Mouse (Mus musculus) large intestine, adult 2 months (tissue): Measurements from ENCODE around the gene Tmem190. TPM values are rescaled to one million over a fixed set of nuclear protein-coding genes. Genes with fewer than 3 reads are reported as not detected.
A peak's percentile ranks its signal among the peaks of the same experiment; 100 is the strongest.
"Not testable (repeated sequence)": the region's sequence is repeated elsewhere in the genome, so short reads cannot be mapped to it uniquely, and the experiment has no call there.

ENCODE experiments used
- DNase-seq: peaks from one replicate; pipeline ENCODE4 v3.0.0-alpha.2; 2012; ENCODE audit warnings: low read depth, low spot score
- WGBS: fragments of 180-500 bp; shearing (Covaris S2); methylation state at CpG from one replicate; pipeline ENCODE4 v1.1.7; 2018; 5-methylcytosine and 5-hydroxymethylcytosine counted together
- polyA plus RNA-seq: library from polyadenylated mRNA; depleted of rRNA; stranded (reverse); fragments of >200 nt; gene quantifications from 2 replicates; pipeline ENCODE4 v1.2.3, GENCODE M21; 2012

The Tmem190 gene
- polyA plus RNA-seq, 1 experiment: not detected

DNA sequence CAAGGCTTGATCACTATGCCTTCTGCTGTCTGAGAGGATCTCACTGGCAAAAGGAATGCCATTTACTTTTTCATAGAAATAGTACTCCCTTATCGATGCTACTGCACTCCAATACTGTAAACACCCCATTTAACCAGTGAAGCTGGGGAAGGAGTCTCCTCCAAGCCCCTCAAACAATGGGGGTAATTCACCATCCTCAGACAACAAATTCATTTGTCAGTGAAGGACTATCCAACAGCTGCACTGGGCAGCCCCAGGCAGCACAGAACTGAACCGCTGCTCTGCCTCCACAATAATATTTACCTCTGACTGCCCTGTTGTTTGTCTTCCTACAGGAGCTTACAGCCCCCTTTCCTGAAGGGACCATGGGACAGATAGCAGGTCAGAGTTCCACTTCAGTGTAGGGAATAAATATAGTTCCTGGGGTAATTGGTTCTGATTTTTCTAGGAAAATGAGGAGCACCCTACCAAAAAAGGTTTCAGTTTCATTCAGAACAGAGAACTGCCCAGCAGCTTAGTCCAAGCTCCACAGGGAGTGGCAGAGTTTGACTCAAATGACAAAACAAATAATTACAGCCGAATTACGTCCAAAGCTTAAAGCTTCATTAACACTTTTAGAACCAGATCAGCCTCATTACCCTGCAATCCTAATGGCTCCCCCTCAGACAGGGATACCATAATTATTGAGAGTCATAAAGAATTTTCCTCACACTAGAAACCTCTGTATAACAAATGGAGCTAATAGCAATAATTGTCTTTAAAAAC is 17.6 kb upstream of the Tmem190 start:
- no peak for DNase-seq
- 10% methylated on average over 4 of the region's 4 CpGs for WGBS

DNA sequence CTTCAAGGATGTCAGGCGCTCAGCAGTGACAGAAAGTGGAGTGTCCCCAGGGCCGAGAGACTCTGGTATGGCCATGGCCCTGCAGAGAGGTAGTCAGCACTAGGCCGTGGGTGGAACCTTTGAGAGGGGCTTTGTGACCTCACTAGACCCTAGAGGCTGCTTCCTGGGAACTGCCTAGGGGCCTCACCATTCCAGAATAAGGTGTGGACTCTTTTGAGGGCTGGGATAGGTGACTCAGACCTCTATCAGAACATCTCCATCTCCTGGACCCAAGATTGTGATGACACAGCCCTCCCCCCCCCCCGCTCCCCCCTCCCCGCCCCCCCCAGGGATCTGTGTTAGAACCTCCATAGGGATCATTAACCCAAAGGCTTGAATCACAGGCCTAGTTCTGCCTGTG is 11.5 kb upstream of the Tmem190 start, which contains the start of gene Fam71e2:
Gene Fam71e2 (minus strand): TSS at position 101 of the 400 bp plus-strand sequence.
- no peak for DNase-seq
- WGBS: 65% methylated on average over 5 of the region's 5 CpGs

DNA sequence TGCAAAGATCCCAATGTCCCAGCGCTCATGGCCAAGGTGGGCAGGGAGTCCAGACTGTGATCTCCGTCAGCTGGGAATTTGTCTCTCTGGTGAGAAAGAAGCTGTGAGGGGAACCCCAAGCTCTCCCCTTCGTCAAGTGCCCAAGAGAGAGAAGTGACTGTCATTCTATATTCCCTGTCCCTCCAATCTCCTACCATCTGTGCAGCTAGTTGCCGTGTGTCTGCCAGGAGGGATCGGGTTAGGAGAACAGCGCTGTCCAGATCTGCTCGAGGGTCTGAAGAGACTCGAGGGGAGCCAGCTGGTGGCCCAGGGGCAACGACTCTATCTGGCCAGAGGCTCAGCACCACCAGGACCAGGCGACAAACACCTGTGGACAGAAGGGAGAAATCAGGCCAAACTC is 6.6 kb upstream of the Tmem190 start:
- WGBS: 49% methylated on average over 10 of the region's 10 CpGs
- DNase-seq: no peak

DNA sequence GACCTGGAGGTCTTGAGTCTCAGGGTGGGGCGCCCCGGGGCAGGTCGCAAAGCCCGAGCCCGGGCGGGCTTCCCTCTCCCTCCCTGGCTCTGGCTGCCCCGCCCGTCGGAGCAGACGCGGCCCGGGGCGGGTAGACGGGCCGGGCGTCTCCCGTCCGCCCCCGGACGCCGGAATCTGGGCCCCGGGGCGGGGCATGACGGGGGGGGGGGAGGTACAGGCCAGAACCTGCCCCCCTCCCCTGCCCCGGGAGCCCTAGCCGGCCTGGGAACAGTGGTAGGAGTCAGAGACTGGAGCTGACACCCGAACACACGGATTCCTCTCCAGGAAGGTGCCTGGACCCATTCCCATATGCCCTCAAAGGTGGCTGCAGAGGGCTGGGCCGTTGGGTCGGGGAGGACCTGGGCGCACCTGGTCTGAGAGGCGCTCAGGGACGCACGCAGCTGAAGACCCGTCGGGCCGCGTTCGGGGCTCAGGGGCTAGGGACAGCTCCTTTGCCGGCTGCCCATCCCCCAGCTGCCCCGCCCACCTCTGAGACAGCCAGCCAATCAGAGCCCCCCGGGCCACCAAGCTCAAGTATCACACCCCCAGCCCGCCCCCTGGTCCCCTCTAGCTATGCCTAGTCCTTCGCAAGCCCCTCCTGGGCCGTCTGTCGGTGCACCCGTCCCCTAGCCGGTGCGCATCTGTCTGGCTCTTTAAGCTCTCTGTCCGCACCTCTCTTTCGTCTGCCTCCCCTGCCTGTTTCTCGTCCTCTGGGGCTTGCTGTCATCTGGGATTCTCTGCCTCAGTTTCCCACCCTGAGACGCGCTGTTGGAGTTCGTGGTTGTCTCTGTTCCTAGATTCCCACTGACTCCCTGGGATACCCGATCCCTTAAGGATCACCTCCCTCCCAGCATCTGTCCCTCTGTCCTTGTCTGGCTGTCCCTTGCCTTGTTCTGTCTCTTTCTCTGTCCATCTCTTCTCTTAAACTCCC is 5.6 kb upstream of the Tmem190 start:
- DNase-seq: no peak
- 2% methylated on average over 53 of the region's 56 CpGs for WGBS

DNA sequence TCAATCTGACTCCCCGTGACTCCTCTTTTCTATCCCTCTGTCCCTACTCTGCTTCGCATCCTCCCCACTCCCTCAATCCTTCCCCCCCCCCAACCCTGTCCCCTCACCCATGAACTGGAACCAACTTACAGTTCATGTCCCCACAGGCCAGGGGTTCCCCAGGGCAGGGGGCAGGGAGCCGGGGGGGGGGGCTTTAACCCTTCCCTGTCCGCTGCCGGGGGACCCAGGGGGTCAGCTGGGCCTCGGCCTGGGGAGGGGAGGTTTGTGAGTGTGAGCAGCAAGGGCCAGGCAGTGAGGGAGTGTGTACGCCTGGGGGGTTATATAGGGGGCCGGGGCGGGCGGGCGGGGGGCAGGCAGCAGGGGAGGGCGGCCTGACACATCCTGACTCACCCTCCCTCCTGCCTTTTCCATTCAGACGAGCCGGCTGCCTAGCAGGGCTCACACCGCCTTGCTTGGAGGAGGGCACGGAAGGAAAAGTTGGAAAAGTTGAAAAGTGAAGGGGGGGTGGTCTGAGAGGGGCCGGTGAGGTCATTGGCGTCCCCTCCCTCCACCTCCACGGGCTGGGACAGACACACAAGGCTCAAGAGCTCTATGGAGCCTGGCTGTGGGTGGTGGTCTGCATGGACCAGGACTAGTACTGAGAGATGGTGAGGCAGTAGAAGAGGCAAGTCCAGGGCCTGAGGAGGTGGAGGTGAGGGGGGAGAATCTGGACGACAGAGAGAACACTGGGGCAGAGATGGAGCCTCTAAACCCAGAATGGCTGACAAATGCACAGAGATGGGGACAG is 4.7 kb upstream of the Tmem190 start:
- no peak for DNase-seq
- 15% methylated on average over 20 of the region's 20 CpGs for WGBS

DNA sequence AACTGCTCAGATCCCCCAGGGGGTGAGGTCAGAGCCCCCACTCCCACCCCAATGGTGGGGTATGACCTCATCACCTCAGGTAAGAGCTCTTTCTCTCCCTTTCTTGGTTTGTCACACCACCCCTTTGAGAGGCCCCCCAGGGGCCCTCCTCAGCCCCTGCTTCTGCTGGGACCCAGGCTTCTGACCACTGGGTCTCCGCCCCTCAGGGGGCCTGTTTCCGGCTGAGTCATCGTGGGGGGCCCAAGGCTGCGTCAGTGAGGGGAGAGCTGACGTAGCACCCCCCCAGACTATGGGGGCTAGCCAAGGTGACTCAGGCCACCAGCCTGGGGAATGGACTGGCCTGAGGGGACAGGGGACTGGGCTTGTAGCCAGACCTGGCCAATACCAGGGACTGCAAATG is 2.8 kb upstream of the Tmem190 start:
- WGBS: 28% methylated on average over 5 of the region's 5 CpGs
- no peak for DNase-seq

DNA sequence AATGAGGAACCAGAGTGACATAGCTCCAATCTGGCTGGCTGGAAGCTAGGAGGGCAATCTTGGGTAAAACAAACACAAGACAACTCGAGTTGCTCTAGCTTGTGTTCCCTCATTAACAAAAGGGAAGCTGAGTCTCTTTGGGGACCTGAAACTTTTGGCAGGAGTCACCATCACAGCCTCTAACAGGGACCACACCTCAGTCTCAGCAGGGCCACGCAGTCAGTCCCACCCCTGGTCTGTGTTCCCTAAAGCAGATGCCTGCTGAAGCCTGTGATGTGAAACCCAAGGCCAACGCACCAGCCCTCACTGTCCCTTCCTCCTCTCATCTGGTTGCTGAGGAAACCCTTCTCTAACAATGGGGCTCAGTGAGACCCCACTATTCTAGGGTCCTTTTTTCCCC is 607 bp upstream of the Tmem190 start:
- 38% methylated on average over 3 of the region's 3 CpGs for WGBS
- DNase-seq: no peak

DNA sequence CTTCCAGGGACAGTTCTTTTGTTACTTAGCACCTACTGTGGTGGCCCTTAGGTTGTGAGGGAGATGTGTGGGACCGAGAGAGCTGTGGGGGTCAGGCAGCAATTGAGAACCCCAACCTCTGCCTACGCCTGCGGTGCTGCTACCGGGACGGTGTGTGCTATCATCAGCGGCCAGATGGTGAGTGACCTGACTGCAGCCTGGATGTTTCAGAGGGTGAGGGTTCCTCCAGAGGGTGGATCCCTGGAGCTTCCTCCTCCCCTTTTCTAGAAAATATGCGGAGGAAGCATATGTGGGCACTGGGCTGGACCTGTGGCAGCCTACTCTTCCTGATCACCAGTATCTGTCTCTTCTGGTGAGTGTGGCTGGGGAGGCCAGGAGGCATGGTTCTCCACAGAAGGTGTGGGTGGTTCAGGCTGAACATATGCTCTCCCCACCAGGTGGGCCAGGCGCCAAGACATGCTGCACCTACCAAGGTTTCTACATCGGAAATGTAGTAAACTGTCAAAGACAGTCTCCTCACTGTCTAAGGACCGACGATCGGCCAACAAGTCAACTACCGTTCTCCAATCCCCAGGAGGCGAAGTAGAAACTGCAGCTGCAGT is 1.0 kb downstream of the Tmem190 start:
- DNase-seq: no peak

DNA sequence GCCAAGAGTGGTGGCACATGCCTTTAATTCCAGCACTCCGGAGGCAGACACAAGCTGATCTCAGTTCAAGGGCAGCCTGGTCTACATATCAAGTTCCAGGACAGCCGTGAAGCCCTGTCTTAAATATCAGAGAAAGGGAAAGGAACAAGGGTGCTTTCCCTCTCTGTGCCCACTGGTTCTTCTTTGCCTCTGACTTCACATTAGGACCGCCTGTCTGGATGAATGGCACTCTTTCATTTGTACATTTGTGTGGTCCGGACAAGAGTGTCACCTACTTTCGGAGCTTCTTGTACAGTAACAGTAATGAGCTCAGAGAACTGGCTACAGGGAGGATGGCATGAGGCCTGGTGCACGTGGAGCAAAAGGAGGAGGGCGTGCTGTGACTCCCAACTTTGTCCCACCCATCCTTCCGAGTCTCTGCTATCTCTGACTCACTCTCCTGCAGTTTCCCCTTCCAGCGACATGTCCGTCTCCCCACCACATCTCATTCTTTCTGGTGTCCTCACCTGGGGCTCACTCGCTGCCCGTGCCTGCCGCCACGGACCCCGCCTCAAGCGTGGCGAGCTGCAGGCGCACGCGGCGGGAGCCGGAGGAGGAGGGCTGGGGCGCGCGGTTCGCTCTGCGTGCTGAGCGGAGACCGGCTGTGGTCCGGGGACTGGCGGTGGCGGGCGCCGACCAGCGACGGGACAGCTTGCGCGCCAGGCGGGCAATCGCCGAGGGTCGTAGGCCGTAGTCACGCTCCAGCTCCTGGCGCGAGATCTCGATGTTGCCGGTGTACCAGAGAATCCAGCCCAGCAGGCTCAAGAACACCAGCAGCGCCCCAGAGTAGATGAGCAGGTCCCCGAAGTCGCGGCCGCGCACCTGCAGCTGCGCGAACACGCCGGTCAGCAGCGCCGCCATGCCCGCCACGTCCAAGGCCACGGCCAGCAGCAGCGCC is 6.0 kb downstream of the Tmem190 start:
- DNase-seq: no peak
- under 1% methylated on average over 64 of the region's 64 CpGs for WGBS

More for the DNA sequence above, 1.0 kb downstream of the Tmem190 start:
- 85% methylated on average over 14 of the region's 14 CpGs for WGBS

DNA sequence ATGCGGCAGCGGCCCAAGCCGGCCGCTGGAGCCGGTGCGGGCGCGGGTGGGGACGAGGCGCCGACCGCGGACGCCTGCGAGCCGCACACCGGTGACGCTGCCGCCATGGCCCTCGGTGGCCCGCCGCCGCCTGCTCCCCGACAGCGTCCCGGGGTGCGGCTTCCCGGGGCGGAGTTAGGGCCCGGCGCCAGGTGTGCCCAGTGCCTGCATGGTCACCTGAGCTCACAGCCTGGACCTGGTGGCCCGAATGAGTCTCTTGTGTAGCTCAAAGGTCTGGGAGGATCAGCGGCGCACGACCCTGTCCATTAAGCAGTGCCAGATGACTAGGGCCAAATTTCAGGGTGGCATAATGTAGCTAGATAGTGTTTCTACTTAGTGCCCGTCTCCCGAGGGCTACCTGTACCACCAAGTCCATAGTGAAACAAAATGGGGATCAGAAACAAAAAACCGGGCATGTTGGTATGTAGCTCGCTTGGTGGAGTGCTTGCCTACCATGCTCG is 6.7 kb downstream of the Tmem190 start, which contains the start of gene Tmem238:
Gene Tmem238 (minus strand): TSS at position 221 of the 500 bp plus-strand sequence.
- 5% methylated on average over 40 of the region's 40 CpGs for WGBS
- no peak for DNase-seq

DNA sequence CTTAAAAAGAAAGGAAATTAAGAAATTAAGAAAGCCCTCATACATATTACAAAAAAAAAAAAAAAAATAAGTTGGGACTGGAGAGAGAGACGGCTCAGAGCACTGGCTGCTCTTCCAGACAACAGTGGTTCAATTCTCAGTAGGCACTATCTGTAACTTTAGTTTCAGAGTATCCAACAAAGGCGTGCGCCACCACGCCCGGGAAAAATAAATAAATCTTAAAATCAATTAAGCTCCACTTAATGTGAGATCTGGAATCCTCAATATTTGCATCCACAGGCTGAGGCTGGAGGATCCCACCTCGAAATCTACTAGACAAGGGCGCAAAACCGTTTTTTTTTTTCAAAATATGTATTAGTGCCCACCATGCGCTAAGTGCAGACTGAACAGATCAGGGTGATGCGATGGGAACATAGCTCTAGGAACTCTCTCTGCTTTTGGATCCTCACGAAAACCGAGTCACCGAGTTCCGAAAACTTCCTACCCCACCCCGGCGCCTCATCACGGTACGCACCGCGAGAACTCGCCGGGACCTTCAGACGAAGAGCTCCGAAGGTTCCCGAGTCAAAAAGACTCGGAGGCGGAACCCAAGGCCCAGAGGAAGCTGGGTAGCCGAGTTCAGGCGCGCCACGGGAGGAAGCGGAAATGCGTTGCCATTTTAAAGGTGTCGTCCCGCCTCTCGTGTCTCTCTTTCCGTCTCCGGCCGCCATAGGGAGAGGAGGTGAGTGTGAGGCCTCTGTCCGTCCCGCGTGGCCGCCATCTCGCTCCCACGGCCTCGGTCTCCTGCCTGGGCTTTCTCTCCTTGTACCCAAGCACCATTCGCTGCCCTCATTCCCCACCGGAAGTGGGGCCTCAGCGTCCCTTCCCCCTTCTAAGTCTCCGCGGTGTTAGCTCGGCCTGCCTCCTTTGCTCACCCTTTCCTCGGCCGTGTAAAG is 9.8 kb downstream of the Tmem190 start, which contains the start of gene Rpl28:
Gene Rpl28 (plus strand): TSS at position 597 of the 935 bp plus-strand sequence.
- DNase-seq: peak; percentile 96
- WGBS: under 1% methylated on average over 54 of the region's 54 CpGs

DNA sequence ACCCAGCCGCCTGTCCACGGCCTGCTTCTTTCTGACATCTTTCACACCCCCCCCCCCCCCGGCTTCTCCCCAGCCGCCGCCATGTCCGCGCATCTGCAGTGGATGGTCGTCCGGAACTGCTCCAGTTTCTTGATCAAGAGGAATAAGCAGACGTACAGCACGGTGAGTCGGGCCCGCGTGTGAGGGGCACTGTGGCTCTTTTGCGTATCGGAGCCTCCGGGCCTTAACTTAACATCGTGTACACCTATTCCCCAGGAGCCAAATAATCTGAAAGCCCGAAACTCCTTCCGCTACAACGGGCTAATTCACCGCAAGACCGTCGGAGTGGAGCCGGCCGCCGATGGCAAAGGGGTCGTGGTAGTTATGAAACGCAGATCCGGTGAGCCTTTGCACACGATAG is 10.5 kb downstream of the Tmem190 start:
- DNase-seq: not testable (repeated sequence)
- WGBS: under 1% methylated on average over 31 of the region's 31 CpGs

DNA sequence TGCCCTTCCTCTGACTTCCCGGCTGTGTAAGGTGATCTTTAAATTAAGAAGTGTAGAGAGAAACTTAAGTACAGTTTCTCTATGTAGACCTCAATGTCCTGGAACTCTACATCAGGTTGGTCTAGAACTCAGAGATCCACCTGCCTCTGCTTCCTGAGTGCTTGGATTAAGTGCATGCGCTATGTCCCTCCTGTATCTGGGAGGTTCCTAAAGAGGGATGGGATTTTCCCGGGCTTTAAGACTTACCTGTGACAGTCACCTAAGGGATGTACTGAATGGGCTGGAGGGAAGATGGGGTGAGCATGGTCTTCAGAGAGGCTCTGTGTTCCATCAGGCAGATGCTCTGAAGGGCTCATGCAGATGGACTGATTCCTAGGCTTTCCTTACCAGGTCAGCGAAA is 10.9 kb downstream of the Tmem190 start:
- 24% methylated on average over 4 of the region's 4 CpGs for WGBS

DNA sequence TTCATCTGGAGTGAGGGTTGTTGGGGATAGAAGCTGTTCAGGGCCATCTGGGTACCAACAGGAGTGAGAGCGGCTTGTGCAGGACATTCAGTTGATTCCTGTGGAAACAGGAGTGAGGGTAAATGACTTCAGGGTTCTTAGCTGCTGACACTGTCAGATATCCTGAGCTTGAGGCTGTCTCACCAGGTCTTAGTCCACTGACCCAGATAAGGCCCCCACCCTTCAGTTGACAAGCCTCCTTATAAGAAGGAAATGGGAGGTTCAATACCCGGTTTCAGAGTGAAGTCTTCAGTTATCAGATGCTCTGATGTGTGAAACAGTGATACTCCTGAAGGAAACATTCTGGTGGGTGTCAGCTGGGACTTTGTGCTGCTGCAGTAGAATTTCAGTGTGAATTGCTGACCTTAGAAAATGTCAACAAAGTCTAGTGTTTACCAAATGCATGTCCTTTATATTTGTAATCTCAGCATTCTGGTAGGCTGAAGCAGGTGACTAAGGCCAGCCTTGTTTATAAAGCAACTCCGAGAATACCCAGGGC is 12.0 kb downstream of the Tmem190 start:
- no peak for DNase-seq
- 55% methylated on average over 3 of the region's 3 CpGs for WGBS

More for the DNA sequence above, 10.9 kb downstream of the Tmem190 start:
- DNase-seq: no peak

DNA sequence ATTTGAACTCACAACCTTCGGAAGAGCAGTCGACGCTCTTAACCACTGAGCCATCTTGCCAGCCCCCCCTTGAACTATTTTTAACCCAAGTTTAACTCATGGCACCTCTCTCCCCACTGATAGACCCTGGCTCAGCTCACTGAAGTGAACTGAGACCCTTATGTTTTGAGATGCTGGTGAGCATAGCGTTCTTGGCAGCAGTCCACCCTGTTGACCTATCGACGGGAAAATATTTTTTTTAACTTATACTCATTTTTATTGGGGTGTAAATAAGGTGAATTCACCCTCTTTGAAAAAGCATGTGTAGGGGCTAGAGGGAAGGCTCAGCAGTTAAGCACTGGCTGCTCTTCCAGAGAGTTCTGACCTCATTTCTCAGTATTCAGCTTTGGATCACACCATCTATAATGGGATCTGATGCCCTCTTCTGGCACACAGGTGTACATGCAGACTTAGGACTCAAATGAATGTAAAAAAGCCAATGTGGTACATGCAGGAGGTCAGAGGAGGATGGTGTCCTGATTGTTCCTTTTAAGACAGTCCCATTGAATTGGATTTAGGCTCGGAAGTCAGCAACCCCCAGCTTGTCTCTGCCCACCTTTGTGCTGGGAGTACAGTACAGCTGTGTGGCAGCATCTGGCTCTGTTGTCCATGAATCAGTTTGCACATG is 13.2 kb downstream of the Tmem190 start:
- DNase-seq: no peak
- WGBS: 62% methylated on average over 7 of the region's 7 CpGs

DNA sequence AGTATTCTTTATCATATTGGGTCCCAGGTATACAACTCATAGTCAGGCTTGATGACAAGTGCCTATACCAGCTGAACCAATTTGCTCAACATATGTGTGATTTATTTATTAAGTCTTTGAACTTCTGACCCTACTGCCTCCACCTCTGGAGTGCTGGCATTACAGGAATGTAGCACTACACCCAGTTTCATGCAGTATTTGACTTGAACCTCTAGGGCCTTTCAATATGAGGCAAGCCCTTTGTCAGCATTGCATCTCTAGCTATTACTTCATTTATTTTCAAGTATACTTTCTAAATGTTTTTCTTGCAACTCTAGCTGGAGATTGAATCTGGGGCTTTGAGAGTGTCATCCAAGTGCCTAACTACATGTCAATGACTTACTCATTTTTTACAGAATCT is 19.5 kb downstream of the Tmem190 start:
- no peak for DNase-seq
